Mouse (Mus musculus) duodenum, adult 2 months (tissue): ENCODE measurements around the gene Rufy1. TPM values are rescaled to one million over a fixed set of nuclear protein-coding genes. Genes with fewer than 3 reads are reported as not detected.

Source experiments
- polyA plus RNA-seq: library from polyadenylated mRNA; depleted of rRNA; stranded (reverse); fragments of >200 nt; gene quantifications from 2 replicates; pipeline ENCODE4 v1.2.3, GENCODE M21; 2012; ENCODE audit warnings: low replicate concordance; rRNA removed

The Rufy1 gene
- 9.9 and 15.3 TPM in 2 replicates for polyA plus RNA-seq

GRCm38 (mm10) chr11:50430277-50431133, at the start of gene Rufy1:
Gene Rufy1 (minus strand): TSS chr11:50431125.

DNA sequence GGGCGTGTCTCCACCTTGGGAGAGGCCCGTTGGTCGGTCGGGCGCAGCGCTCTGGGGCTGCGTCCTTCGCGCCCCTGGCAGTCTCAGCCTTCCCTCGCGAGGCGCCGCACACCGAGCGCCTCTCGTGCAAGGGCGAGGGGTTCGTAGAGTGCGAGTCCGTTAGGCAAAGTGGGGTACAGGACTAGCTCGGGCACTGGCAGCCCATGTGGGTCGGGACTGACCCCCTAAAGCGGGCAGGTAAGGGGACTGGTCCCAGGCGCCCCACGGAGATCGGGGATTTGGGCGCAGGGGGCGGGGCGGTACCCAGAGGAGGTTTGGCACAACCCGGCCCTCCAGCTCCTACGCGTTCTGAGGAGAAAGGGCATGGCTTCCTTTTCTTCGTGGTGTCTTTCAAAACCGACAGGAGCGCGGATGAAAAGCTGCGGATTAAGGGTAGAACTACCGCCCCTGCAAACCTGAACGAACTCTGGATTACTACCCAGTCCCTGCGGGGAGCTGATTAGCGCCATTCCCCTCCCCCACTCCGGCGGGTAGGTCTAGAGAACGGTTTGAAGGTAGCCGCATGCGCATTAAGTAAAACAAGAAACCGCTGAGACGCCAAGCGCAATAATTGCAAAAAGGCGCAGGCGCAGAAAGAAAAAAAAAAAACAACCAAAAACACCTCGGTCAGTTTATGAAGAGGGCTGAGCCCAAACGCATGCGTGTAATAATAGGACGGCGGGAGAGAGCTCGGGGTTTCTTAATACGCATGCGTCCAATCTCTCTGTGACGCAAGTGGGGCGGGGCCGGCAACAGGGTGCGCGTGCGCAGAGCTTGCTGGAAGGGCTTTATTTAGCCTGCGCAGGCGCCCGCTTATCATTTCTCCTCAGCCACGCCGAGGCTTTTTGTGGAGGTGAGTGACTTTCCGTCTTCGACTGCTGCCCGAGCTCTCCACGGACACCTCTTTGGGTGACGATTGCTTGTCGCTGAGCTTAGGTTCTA, 53.7 kb downstream of the Rufy1 start, which contains the start of gene Hnrnph1:
TSS of gene Hnrnph1 (plus strand) at position 80 of the 981 bp plus-strand sequence.

GRCm38 (mm10) chr11:50354162-50354561, 76.8 kb downstream of the Rufy1 start, which contains the start of gene Cby3:
Gene Cby3 (plus strand): TSS chr11:50354462.

Other genes starting within 250 kb of the Rufy1 start
- gene Sqstm1, start 220.3 kb downstream of the Rufy1 start, polyA plus RNA-seq: 77.7 and 139 TPM in 2 replicates
- gene Mgat4b, start 220.2 kb downstream of the Rufy1 start, polyA plus RNA-seq: 129 and 267 TPM in 2 replicates
- gene Ltc4s, start 192.5 kb downstream of the Rufy1 start, polyA plus RNA-seq: 97.9 and 207 TPM in 2 replicates
- gene Maml1, start 138.8 kb downstream of the Rufy1 start, polyA plus RNA-seq: 8.1 and 11.0 TPM in 2 replicates
- 8.5 and 18.6 TPM in 2 replicates for gene Canx, start 105.5 kb downstream of the Rufy1 start, polyA plus RNA-seq
- 0.57 TPM in 1 of 2 replicates, not detected in the other for gene Cby3, start 76.7 kb downstream of the Rufy1 start, polyA plus RNA-seq
- 5.5 and 7.0 TPM in 2 replicates for gene Hnrnph1, start 54.1 kb downstream of the Rufy1 start, polyA plus RNA-seq
- 2.4 and 3.4 TPM in 2 replicates for gene Adamts2, start 171.0 kb upstream of the Rufy1 start, polyA plus RNA-seq